Mouse (Mus musculus) olfactory bulb, adult 2 months (tissue): ENCODE data around the gene Tapbp.

Experiments
- CTCF ChIP-seq: fragments of 200-500 bp; IDR thresholded peaks from 2 replicates; pipeline ENCODE4 v1.5.1; 2012; ENCODE audit warnings: low read depth, mild to moderate bottlenecking, low read length, moderate library complexity; ENCODE audit not compliant: insufficient read depth
- POLR2A ChIP-seq: fragments of 200-500 bp; IDR thresholded peaks from 2 replicates; pipeline ENCODE4 v1.6.1; 2012; ENCODE audit warnings: mild to moderate bottlenecking, low read depth, low read length, moderate library complexity; ENCODE audit not compliant: insufficient read depth

DNA sequence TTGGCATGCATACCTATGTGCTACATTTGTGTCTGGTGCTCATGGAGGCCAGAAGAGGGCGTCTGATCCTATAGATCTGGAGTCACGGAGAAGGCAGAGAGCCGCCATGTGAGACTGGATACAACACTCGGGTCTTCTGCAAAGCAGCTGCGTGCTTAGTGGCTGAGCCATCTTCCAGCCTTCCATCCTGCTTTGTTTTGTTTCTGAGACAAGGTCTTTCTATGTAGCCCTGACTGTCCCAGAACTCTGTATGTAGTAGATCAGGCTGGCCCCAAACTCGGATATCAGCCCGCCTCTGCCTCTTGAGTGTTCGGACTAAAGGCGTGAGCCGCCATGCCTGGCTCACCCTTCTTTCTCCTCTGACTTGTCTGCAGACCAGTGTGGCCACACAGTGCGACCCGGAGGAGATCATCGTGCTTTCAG is 719 bp upstream of the Tapbp start:
- no peak for TF ChIP-seq POLR2A
- TF ChIP-seq CTCF: no peak
